Mouse (Mus musculus): Measurements from ENCODE around the gene Icam4.
A peak's percentile ranks its signal among the peaks of the same experiment; 100 is the strongest.

The Icam4 gene

DNA sequence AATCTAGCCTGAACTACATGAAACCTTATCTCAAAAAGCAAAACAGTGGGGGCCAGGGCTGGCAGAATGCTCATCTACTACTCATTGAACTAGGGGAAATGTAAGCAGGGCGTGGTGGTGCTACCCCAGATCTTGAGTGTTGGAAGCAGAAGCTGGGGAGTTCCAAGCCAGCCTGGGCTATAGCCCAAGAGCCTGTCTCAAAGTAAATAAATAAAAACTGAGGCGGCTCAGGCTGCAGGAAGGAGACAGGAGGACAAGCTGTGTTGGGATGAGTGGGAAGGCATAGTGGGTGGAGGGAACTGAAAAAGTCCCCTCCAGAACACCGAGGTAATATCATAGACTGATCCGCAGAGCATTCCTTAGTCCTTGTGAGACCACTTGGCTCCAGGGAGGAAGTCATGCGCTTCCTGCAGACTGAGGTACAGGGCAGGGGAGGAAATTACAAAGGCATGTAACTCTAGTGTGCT lies 17.3 kb upstream of the Icam4 start:
- no peak for DNase-seq (ENCODE audit: low spot score)

DNA sequence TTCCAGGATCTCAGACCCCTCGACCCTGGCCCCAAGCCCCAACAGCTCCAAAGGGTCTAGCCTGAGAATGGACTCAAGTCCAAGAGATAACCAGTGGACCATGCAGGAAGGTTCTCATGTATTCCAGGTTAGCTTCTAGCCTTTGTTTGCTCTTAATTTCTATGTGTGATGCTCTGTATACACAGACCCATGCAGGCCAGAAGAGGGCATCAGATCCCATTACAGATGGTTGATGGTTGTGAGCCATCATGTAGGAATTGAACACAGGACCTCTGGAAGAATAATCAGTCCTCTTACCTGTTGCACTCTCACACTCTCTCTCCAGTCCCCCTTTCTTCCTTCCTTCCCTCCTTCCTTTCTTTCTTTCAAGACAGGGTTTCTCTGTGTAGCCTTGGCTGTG lies 16.8 kb upstream of the Icam4 start:
- DNase-seq (ENCODE audit: low spot score) = no peak

DNA sequence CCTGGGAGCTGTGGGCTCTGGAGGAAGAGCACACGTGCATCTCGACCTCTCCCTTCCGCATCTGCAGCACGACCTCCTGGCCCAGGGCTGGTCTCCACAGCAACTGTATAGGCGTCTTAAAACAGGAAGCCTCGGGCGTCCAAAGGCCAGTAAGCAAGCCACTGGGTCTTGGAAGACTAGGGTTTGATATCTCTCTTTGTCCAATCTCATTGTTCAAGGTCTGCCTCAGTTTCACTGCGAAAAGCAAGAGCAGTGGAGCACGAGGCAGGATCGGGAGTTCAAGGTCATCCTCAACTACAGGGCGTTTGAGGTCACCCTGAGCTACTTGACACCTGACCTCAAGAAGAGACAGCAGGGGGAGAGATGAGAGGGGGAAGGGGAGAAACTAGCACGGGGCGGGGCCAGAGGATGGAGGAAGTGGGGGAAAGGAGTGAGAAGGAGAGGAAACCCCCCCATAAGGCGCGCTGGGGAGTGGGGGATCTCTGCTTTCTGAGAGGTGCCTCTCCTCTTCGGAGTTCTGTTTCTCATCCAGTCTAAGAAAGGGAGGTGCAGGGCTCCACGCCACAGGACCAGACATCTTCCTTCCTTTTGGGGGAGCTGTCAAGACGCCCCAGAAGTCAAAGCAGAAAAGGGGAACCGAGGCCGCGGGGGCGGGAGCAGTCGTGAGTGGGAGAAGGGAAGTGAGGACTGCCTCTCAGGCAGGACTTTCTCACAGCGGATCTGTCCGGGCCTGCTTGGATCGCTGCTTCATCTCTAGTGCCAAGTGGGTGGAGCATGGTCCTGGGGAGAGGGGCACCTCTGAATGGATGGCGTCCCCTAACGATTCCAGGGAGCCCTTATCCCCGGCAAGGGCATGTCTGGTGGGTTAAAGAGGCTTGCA lies 14.2 kb upstream of the Icam4 start:
- peak; percentile 66 for DNase-seq (ENCODE audit: low spot score)

DNA sequence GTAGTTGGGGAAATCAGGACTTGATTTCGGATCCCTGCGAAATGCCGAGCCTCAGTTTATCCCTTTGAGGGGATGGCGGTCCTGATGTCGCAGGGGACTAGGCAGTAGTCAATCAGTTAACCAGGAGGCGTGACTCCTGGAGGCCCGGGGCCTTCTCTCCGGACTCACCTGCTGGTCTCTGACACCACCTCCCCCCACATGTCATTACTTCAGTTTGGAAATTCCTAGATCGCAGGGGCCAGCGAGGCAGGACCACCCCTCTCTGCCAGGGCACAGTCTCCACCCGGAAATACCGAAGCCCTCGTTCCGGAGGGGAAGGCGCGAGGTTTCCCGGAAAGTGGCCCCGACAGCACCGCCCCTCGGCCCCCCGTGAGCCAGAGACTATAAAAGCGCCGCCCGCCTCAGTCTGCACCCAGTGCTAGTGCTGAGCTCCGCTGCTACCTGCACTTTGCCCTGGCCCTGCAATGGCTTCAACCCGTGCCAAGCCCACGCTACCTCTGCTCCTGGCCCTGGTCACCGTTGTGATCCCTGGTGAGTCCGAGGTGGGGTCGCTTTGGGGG lies 13.5 kb upstream of the Icam4 start, which contains the start of gene Icam1:
Gene Icam1, plus strand, starts transcription at position 415 of the 560 bp plus-strand sequence.
- peak; percentile 90 for DNase-seq (ENCODE audit: low spot score)

DNA sequence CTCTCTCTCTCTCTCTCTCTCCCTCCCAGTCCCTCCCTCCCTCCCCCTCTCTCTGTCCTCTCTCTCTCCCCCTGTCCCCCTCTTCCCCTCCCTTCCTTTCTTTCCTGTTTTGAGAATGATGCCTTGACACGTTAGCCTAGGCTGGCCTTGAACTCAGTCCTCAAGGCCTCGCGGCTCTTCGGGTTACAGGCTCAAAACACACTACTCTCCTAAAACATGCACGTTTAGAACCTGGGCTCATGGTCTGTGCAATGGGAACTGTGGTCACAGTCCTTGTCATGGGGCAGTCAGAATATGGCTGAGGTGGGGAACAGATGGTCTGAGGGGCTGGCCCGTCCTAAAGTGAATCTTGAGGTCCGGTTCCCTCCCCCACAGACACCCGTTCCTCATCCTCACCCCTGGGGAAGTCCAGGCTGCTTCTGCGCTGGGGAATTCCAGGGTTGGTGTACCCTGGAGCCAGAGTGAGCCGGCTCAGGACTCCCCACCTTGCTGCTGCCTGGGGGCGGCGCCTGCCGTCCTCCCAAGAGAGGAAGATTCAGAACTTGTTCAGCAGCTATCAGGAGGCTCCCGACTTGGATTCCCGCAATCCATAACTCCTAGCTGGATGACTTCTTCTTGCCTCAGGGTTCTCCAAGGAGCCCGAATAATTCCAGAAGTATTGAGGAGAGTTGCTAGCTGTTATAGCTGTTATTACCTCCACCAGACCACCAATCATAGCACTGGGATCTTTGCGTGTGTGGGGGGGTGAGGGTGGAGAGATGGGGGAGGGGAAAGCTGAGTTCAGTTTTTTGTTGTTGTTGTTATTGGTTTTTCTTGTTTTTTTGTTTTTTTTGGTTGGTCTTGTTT lies 12.6 kb upstream of the Icam4 start:
- DNase-seq (ENCODE audit: low spot score) = no peak

DNA sequence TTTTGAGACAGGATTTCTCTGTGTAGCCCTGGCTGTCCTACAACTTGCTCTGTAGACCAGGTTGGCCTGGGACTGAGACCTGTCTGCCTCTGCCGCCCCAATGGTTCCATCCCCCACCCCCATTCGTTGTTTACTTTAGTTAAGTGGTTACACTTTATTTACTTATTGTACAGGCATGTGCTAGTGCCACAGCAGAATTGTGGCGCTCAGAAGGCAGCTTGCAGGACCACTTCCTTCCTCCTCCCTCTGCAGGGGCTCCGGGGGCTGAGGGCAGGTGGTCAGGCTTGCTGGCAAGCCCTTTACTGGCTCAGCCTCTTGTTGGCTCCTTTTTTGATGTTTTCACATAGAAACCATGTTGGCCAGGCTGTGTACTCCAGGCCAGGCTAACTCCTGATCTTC lies 12.0 kb upstream of the Icam4 start:
- no peak for DNase-seq (ENCODE audit: low spot score)

DNA sequence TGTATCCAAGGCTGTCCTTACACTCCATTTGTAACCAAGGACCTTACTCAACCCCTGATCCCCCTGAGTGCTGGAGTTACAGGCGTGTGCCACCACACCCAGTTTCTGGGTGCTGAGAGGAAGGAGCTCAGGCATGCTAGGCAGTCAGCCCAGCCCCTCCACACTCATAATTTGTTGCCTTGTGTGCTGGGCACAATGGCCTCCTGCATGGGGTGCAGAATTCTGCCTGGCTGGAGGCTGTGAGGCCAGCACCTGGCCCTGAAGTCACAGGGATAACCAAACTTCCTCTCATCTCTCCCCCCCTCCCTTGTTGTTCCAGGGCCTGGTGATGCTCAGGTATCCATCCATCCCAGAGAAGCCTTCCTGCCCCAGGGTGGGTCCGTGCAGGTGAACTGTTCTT lies 10.6 kb upstream of the Icam4 start:
- no peak for DNase-seq (ENCODE audit: low spot score)

DNA sequence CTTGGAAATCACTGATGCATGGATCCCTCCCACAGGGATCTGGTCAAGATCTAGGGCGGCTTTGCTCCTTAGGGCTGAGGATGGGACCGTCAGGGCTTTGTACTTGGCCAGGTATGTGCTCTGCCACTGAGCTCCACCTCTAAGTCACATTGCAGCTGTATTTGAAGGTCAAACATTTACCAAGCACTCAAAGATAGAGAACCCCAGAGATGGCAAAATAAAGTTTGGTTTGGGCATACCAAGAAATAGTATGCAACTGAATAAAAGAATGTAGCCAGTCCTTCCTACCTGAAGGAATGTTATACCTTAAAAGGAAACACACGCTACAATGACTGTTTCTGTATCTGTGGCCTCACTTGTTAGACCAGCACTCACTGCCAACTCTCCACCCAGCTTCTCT lies 7.8 kb upstream of the Icam4 start:
- no peak for DNase-seq (ENCODE audit: low spot score)

DNA sequence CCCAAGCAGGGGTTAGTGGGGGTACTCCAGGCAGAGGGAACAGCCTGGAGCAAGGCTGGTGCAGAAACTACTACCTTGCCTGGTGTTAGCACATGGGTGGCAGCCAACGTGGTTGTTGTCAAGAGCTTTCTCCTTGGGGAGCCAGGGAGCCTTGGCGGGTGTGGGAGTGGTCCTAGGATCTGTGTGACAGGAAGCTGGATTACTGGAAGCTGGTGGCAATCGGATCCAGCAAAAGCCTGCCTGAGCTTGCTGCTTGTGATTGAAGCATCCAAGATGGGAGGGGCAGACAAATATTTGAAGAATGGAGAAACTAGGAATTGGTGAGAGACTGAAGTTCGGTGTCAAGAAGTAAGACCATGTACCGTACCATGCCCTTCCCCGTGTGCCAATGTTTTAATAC lies 6.9 kb upstream of the Icam4 start:
- DNase-seq (ENCODE audit: low spot score) = no peak

DNA sequence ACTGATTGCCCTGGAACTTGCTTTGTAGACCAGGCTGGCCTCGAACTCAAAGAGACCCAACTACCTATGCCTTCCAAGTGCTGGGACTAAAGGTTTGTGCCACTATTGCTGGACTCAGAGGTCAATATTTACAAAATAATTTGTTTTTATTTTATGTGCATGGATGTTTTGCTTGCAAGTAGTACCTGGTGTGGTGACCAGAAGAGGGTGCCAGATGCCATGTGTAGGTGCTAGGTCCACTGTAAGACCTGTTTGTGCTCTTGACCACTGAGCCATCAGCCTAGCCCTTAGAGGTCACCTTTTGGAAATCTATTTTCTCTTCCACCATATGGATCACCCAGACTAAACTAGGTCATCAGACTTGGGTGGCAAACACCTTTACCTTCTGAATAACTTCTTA lies 6.4 kb upstream of the Icam4 start:
- no peak for DNase-seq (ENCODE audit: low spot score)

DNA sequence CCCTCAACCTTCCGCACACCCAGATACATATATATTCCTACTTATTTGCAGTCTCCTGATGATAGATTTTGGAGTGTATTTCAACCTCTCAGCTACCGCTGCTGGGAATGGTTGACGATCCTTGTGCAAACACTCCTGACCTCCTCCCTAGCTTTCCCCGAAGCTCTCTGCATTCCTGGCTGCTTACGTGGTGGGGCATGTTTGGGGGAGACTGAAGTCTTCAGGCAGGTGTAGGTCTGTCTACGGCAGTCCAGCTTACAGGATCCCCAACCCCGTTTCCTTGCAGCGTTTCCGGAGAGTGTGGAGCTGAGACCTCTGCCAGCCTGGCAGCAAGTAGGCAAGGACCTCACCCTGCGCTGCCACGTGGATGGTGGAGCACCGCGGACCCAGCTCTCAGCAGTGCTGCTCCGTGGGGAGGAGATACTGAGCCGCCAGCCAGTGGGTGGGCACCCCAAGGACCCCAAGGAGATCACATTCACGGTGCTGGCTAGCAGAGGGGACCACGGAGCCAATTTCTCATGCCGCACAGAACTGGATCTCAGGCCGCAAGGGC lies 3.8 kb upstream of the Icam4 start:
- DNase-seq (ENCODE audit: low spot score) = no peak

DNA sequence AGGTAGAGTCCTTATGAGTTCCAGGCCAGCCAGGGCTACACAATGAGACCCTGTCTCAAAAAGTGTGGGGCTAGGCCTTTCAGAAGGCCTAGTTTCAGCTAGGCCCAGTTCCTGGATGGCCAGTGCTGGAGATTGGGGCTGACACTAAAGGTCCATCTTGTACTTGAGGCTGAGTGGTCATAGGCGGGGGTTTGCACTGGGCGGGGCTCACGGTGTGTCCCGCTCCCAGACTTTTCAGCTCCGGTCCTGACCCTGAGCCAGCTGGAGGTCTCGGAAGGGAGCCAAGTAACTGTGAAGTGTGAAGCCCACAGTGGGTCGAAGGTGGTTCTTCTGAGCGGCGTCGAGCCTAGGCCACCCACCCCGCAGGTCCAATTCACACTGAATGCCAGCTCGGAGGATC lies 2.3 kb upstream of the Icam4 start:
- no peak for DNase-seq (ENCODE audit: low spot score)

DNA sequence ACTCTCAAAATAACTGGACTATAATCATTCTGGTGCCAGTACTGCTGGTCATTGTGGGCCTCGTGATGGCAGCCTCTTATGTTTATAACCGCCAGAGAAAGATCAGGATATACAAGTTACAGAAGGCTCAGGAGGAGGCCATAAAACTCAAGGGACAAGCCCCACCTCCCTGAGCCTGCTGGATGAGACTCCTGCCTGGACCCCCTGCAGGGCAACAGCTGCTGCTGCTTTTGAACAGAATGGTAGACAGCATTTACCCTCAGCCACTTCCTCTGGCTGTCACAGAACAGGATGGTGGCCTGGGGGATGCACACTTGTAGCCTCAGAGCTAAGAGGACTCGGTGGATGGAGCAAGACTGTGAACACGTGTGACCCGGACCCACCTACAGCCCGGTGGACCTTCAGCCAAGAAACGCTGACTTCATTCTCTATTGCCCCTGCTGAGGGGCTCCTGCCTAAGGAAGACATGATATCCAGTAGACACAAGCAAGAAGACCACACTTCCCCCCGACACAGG lies 1.3 kb upstream of the Icam4 start:
- no peak for DNase-seq (ENCODE audit: low spot score)

DNA sequence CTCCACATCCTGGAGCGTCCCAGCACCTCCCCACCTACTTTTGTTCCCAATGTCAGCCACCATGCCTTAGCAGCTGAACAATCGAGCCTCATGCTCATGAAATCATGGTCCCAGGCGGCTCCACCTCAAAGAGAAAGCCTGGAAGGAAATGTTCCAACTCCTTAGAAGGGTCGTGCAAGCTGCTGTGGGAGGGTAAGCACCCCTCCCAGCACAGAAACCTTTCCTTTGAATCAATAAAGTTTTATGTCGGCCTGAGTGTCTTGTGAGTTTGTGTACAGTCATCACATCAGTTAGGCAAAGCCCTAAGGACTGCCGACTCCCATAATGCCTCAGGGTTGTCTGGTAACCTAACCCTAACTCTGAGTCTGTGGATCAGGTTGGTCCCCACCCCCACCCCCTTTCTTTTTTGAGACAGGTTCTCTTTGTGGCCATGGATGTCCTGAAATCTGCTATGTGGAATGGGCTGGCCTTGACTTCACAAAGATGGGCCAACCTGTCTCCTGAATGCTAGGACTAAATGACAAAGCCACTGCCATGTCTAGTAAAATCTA lies 538 bp upstream of the Icam4 start:
- DNase-seq (ENCODE audit: low spot score) = no peak

DNA sequence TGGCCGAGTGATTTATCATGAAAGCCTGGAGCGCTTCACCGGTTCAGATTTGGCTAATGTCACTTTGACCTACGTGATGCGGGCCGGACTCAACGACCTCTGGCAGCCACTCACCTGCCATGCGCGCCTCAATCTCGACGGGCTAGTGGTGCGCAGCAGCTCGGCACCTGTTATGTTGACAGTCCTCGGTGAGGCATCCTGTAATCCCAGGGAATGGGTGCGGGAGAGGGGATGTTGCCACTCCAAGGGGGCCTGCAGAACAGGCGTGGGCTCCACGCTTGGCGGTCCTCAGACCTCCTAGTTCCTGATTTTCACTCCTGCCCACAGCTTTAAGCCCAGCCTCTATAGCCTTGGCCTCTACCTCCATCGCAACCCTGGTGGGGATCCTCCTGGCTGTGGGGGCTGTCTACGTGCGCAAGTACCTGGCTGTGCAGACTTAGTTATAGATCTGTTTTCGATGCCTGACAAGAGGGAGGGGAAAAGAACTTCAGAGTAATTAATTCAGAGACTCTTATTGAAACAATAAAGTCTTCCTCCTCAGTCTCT lies 955 bp downstream of the Icam4 start:
- no peak for DNase-seq (ENCODE audit: low spot score)

DNA sequence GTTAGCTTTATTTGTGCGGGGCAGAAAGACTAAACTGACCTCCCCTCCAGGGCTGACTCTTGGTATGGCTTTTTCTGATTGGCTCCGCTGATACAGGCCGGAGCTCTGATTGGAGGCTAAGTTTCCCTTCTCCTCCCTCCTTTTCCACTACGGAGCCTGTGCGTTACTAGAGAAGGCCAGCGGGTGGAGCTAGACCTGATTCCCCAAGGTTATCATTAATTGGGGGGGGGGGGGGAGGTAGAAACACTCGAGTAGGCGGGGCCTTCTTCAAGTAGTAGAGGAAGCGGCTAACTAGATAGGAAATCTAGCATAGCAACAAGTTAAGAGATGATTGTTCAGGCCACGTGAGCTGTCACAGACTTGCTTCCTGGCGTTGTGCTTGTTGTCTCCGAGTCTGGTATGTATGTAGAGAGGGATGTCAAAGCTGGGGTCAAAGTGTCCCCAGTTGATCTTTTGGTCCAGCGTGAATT lies 1.6 kb downstream of the Icam4 start:
- peak; percentile 88 for DNase-seq (ENCODE audit: low spot score)

DNA sequence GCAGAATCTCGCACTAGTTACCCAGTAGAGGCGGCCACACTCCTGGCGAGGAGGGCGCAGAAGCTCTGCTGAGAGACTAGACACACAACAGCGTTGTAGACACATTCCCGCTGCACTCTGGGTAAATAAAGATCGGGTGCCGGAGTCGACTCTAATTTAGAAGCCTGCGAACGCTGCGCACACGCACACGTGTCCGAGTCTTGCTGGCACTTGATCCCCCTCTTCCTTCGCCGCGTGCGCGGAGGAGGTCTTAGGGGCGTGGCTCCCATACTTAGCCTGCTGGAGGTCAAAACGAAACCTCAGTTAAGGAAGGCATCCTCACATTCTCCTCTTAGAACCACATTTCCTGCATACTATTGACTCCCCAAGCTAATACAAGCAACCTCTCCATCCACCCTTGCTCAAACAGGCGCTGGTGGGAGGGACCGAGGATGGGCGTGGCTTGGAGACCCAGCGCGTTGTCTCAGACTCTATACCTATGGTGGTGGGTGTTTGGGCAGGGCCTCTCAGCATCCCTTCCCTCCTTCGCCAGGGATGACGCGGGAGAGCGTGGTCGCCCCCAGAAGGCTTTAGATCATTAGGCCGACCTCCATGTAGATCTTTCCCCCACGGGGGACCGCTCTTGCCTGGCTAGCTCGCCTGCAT lies 2.2 kb downstream of the Icam4 start:
- peak; percentile 68 for DNase-seq (ENCODE audit: low spot score)

DNA sequence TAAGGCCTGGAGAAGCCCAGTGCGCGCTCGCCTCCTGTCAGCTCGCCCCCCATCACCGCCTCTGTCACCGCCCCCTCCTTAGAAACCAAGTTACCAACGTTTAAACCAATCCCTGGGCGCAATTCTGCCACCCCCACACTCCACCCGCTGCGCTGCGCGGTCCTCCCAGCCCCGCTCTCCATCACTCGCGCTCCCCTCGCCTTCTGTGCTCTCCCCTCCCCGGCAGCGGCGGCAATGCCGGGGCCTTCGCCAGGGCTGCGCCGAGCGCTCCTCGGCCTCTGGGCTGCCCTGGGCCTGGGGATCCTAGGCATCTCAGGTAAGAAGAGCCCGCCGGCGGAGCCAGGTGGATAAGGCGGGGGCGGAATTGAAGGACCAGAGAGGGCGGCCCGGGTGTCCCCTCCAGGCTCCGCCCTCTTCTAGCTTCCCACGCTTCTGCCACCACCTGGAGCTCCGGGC lies 2.8 kb downstream of the Icam4 start, which contains the start of gene Icam5:
Gene Icam5, plus strand, starts transcription at position 178 of the 456 bp plus-strand sequence.
- no peak for DNase-seq (ENCODE audit: low spot score)

DNA sequence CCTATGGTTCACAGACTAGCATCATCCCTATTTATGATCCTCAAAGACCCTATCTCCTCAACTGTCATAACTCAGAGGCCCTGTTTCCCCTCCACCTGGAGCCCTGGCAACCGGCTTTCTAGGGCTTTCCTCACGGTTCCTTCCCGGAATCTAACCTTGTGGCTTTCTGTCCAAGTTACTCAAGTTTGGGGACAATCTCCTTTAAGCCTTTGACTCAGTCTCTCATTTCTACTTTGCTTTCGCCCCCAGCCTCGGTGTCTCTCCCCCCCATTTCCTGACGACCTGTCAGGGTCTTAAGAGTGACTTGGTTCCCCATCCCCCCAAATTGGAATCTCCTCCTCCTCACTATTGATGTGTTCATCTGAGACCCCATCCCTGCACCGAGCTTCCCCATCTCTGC lies 3.3 kb downstream of the Icam4 start:
- DNase-seq (ENCODE audit: low spot score) = no peak

DNA sequence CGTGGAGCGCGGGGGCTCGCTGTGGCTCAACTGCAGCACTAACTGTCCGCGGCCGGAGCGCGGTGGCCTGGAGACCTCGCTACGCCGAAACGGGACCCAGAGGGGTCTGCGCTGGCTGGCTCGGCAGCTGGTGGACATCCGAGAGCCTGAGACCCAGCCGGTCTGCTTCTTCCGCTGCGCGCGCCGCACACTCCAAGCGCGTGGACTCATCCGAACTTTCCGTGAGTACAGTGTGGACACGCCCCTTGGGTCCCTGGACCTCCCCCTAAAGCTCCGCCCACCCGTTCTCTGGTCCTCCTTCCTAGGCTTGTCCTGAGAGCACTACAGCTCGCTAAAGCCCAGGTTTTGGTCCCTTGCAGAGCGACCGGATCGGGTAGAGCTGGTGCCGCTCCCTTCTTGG lies 4.0 kb downstream of the Icam4 start:
- peak; percentile 82 for DNase-seq (ENCODE audit: low spot score)

Measured in yolk sac, embryonic 10.5 days (tissue).